Mouse (Mus musculus): ENCODE results near the gene Pet117. TPM values are rescaled to one million over a fixed set of nuclear protein-coding genes. Genes with fewer than 3 reads are reported as not detected.
A peak's percentile ranks its signal among the peaks of the same experiment; 100 is the strongest.

Pet117 gene
- polyA plus RNA-seq, 1 experiment from 2014 or later, result not detected

DNA sequence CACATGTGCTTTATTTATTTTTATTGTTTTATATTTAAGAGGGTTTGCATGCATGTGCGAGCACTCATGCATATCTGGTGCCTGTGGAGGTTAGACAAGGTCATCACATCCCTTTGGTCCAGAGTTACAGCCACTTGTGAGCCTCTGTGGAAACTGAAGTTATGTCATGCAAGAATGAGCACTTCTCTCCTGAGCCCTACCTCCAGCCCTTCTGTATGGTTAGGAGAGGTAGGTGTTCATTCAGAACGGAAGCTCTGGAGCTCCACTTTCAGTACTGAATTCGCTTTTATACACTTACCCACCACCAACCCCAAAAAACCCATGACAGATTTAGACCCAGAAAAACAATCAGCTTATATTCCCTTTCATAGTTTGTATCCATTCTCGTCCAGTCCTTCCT is 2.8 kb downstream of the Pet117 start:
- WGBS, result 88% methylated on average over 4 of the region's 4 CpGs
- no peak for ATAC-seq (ENCODE audit: low FRiP score)
- no peak overlapping the region for H3K4me2 ChIP-seq

DNA sequence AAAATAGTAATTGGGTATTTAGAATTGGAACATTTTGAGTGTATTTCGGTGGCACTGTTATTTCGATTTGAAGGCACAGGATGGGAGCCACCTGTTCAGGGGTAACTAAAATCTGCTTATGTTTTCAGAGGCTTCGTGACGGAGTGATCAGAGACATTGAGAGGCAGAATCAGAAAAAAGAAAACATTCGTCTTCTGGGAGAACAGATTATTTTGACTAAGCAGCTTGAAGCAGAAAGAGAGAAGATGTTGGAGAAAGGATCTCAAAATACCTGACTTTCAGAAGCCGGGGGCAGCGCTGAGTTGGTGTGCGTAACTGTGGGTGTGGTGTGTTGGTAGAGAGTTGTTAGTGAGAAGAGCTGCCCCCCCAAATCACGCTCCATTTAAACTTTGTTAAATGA is 4.3 kb downstream of the Pet117 start:
- 92% methylated on average over 9 of the region's 9 CpGs for WGBS
- Histone ChIP-seq H3K27ac (ENCODE audit: low read depth, low read length) (no peak overlapping the region), H3K36me3 (ENCODE audit: control insufficient read depth, insufficient read depth, low read length) (peaks cover 14% of the 10 kb centered on the region), H3K4me1 (ENCODE audit: control insufficient read depth, insufficient read depth, low read length) (peaks cover 4% of the 10 kb centered on the region; the same call in 1 of the 2 replicates), H3K9me3 (ENCODE audit: control insufficient read depth, low read length) (no peaks in the 10 kb centered on the region), H3K9ac (ENCODE audit: low read length) (no peak overlapping the region), H3K4me3 (ENCODE audit: low read depth, low read length) (no peak overlapping the region), H3K4me2 (no peak overlapping the region), H3K27me3 (ENCODE audit: control insufficient read depth, insufficient read depth, low read length) (no peaks in the 10 kb centered on the region)
- DNase-seq (ENCODE audit: low spot score, missing footprints) (no peak), ATAC-seq (ENCODE audit: low FRiP score) (no peak)

More for the DNA sequence above, 2.8 kb downstream of the Pet117 start:
- no peak for DNase-seq (ENCODE audit: low spot score, missing footprints)
- Histone ChIP-seq H3K27me3 (ENCODE audit: control insufficient read depth, insufficient read depth, low read length) (no peaks in the 10 kb centered on the region), H3K4me1 (ENCODE audit: control insufficient read depth, insufficient read depth, low read length) (peaks cover 4% of the 10 kb centered on the region; the same call in 1 of the 2 replicates), H3K9ac (ENCODE audit: low read length) (no peak overlapping the region), H3K4me3 (ENCODE audit: low read depth, low read length) (no peak overlapping the region), H3K36me3 (ENCODE audit: control insufficient read depth, insufficient read depth, low read length) (peaks cover 10% of the 10 kb centered on the region), H3K27ac (ENCODE audit: low read depth, low read length) (no peak overlapping the region), H3K9me3 (ENCODE audit: control insufficient read depth, low read length) (no peaks in the 10 kb centered on the region)

DNA sequence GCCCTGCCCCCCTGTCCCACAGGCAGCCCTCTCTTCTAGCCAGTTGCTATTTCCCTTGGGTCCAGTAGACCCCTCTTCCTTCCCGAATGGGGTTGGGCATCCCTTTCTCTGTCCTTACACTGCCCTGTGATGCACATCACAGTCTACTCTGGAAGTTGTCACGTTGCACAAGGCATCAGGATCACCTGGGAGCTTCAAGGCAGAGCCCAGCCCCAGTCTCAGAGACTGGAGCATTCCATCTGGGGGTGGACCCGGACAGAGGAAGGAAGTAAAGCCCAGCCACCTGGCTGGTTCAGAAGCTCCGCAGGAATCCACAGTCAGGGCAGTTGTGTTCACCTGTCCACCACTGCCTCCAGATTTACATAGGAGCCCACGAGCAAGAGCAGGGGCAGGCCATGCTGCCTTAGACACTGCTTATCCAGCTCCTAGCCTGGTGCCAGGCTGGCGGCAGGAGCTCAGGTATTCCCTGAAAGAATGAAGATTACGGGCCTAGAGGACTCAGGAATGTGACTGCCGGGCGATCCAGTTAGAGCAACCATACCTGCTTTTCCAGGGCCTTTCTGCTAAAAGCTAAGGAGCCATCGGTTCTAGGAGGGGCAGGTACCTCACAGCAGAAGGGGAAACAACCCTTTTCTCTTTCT is 6.4 kb downstream of the Pet117 start:
- DNase-seq (ENCODE audit: low spot score, missing footprints), result no peak
- no peaks in the 10 kb centered on the region for H3K27me3 ChIP-seq (ENCODE audit: control insufficient read depth, insufficient read depth, low read length)
- H3K4me2 ChIP-seq, result no peak overlapping the region
- H3K4me1 ChIP-seq (ENCODE audit: control insufficient read depth, insufficient read depth, low read length), result peaks cover under 1% of the 10 kb centered on the region; the same call in 1 of the 2 replicates
- no peak overlapping the region for H3K9ac ChIP-seq (ENCODE audit: low read length)
- WGBS, result 92% methylated on average over 10 of the region's 10 CpGs
- peaks cover 20% of the 10 kb centered on the region for H3K36me3 ChIP-seq (ENCODE audit: control insufficient read depth, insufficient read depth, low read length)
- H3K9me3 ChIP-seq (ENCODE audit: control insufficient read depth, low read length), result no peaks in the 10 kb centered on the region
- H3K27ac ChIP-seq (ENCODE audit: low read depth, low read length), result no peak overlapping the region
- no peak overlapping the region for H3K4me3 ChIP-seq (ENCODE audit: low read depth, low read length)
- no peak for ATAC-seq (ENCODE audit: low FRiP score)

DNA sequence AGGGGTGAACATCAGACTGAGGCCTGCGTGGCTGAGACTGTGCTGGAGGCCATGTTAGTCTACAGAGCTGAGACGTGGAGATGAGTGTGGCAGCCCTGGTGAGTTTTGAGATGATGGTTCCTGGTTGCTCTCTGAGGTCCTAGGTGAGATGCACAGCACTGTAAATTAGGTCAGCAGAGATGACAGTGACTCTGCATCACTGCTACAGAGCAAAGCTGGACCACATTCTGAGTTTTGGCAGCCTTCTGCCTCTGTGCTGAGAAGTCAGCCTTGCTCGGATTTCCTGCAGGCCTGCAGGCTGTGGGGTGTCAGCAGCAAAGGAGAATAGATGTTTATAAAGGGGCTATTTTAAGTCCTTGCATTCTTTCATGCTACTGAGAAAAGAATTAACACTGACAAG is 12.5 kb downstream of the Pet117 start:
- ATAC-seq (ENCODE audit: low FRiP score), result no peak
- H3K4me2 ChIP-seq, result no peak overlapping the region
- peaks cover 27% of the 10 kb centered on the region for H3K36me3 ChIP-seq (ENCODE audit: control insufficient read depth, insufficient read depth, low read length)
- H3K4me1 ChIP-seq (ENCODE audit: control insufficient read depth, insufficient read depth, low read length), result no peaks in the 10 kb centered on the region
- H3K27ac ChIP-seq (ENCODE audit: low read depth, low read length), result no peak overlapping the region
- no peaks in the 10 kb centered on the region for H3K9me3 ChIP-seq (ENCODE audit: control insufficient read depth, low read length)
- no peaks in the 10 kb centered on the region for H3K27me3 ChIP-seq (ENCODE audit: control insufficient read depth, insufficient read depth, low read length)
- H3K4me3 ChIP-seq (ENCODE audit: low read depth, low read length), result no peak overlapping the region
- H3K9ac ChIP-seq (ENCODE audit: low read length), result no peak overlapping the region
- DNase-seq (ENCODE audit: low spot score, missing footprints), result peak; percentile 65
- 94% methylated on average over 3 of the region's 3 CpGs for WGBS

DNA sequence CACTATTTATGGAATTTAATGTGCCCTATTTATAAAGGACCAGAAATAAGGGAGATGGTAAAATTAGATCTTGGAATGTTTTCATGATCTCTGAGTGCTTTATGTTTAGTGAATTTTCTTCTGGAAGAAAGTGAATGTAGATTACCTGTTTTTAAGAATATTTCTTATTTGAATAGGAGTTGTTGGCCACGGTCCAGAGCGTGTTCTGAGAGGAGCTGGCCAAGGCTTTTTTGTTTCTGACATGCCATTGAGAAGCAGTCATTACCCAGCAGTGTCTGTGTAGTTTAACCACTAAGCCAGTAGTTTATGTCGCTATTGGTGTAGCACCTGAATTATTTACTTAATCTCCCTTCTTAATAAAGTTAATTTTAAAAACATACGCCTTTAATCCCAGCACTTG is 12.9 kb downstream of the Pet117 start:
- Histone ChIP-seq H3K4me3 (ENCODE audit: low read depth, low read length) (no peak overlapping the region), H3K4me1 (ENCODE audit: control insufficient read depth, insufficient read depth, low read length) (no peaks in the 10 kb centered on the region), H3K27ac (ENCODE audit: low read depth, low read length) (no peak overlapping the region), H3K9me3 (ENCODE audit: control insufficient read depth, low read length) (no peaks in the 10 kb centered on the region), H3K4me2 (no peak overlapping the region), H3K9ac (ENCODE audit: low read length) (no peak overlapping the region), H3K36me3 (ENCODE audit: control insufficient read depth, insufficient read depth, low read length) (peaks cover 27% of the 10 kb centered on the region), H3K27me3 (ENCODE audit: control insufficient read depth, insufficient read depth, low read length) (no peaks in the 10 kb centered on the region)
- DNase-seq (ENCODE audit: low spot score, missing footprints) (no peak), ATAC-seq (ENCODE audit: low FRiP score) (no peak)
- 95% methylated on average over 4 of the region's 4 CpGs for WGBS

DNA sequence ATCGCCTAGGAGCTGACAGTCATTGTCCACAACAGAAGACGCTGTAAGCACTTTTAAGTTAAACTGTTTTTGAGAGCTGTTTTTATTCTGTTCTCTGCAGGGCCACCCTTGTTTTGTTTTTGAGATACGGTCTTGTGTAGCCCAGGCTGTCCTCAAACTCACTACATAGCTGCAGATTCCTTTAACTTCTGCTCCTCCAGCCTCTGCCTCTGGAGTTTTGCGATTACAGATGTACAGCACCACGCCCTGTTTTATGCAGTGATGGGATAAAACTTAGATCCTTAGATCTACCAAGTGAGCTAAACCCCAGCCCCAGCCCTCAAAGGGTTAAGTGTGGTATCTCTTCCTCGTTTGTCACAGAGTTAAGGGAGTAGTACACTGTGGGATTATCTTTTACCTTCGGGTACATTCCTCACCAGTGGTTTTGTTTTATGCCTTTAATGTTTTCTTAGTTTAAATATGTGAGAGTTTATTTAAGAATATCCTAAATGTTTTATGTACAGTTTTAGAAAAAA is 13.9 kb downstream of the Pet117 start:
- no peak overlapping the region for H3K4me2 ChIP-seq
- peaks cover 23% of the 10 kb centered on the region; the same call in 1 of the 2 replicates for H3K36me3 ChIP-seq (ENCODE audit: control insufficient read depth, insufficient read depth, low read length)
- H3K4me1 ChIP-seq (ENCODE audit: control insufficient read depth, insufficient read depth, low read length), result no peaks in the 10 kb centered on the region
- H3K4me3 ChIP-seq (ENCODE audit: low read depth, low read length), result no peak overlapping the region
- ATAC-seq (ENCODE audit: low FRiP score), result no peak
- no peaks in the 10 kb centered on the region for H3K27me3 ChIP-seq (ENCODE audit: control insufficient read depth, insufficient read depth, low read length)
- no peak overlapping the region for H3K9ac ChIP-seq (ENCODE audit: low read length)
- H3K27ac ChIP-seq (ENCODE audit: low read depth, low read length), result no peak overlapping the region
- 89% methylated on average over 7 of the region's 7 CpGs for WGBS
- DNase-seq (ENCODE audit: low spot score, missing footprints), result no peak
- no peaks in the 10 kb centered on the region for H3K9me3 ChIP-seq (ENCODE audit: control insufficient read depth, low read length)

DNA sequence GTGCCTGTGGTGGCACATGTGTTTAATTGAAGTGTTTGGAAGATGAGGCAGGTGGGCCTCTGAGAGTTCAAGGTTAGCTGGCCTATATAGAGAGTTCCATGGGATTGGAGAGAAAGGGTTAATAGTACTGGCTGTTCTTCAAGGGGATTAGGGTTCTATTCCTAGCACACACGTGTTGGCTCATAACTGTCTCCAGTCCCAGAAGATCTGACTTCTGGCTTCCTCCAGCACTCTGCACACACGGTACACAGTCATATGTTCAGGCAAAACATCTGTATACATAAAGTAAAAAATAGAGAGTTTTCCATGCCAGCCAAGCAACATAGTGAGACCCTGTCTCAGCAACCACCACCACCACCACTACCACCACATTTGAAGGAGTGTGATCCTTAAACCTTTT is 17.5 kb downstream of the Pet117 start:
- 63% methylated on average over 2 of the region's 2 CpGs for WGBS
- no peak for ATAC-seq (ENCODE audit: low FRiP score)
- Histone ChIP-seq H3K9ac (ENCODE audit: low read length) (no peak overlapping the region), H3K27me3 (ENCODE audit: control insufficient read depth, insufficient read depth, low read length) (no peaks in the 10 kb centered on the region), H3K4me1 (ENCODE audit: control insufficient read depth, insufficient read depth, low read length) (no peaks in the 10 kb centered on the region), H3K4me3 (ENCODE audit: low read depth, low read length) (no peak overlapping the region), H3K27ac (ENCODE audit: low read depth, low read length) (no peak overlapping the region), H3K4me2 (no peak overlapping the region), H3K36me3 (ENCODE audit: control insufficient read depth, insufficient read depth, low read length) (peaks cover 33% of the 10 kb centered on the region), H3K9me3 (ENCODE audit: control insufficient read depth, low read length) (no peaks in the 10 kb centered on the region)
- DNase-seq (ENCODE audit: low spot score, missing footprints), result no peak

DNA sequence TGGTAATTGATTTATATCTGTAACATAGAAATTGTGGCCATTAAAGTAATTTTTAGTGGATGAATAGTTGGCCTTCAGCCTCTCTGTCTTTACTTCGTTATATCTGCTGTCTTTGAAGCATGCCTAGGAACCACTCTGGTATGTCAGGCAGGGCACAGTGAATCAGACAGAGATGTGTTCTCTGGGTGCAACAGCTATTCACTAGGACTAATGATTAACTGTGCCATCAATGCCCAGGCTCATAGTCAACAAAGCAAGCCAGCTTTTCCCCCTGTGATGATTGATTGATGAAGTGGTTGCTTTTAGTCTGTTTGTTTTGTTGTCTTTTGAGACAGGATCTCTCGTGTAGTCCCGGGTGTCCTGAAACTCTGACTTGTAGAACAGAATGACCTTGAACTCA is 19.6 kb downstream of the Pet117 start:
- ATAC-seq (ENCODE audit: low FRiP score) (no peak), DNase-seq (ENCODE audit: low spot score, missing footprints) (no peak)
- Histone ChIP-seq H3K4me1 (ENCODE audit: control insufficient read depth, insufficient read depth, low read length) (no peaks in the 10 kb centered on the region), H3K9me3 (ENCODE audit: control insufficient read depth, low read length) (no peaks in the 10 kb centered on the region), H3K9ac (ENCODE audit: low read length) (no peak overlapping the region), H3K4me2 (no peak overlapping the region), H3K36me3 (ENCODE audit: control insufficient read depth, insufficient read depth, low read length) (peaks cover 28% of the 10 kb centered on the region), H3K27ac (ENCODE audit: low read depth, low read length) (no peak overlapping the region), H3K4me3 (ENCODE audit: low read depth, low read length) (no peak overlapping the region), H3K27me3 (ENCODE audit: control insufficient read depth, insufficient read depth, low read length) (no peaks in the 10 kb centered on the region)
- 98% methylated on average over 3 of the region's 3 CpGs for WGBS

DNA sequence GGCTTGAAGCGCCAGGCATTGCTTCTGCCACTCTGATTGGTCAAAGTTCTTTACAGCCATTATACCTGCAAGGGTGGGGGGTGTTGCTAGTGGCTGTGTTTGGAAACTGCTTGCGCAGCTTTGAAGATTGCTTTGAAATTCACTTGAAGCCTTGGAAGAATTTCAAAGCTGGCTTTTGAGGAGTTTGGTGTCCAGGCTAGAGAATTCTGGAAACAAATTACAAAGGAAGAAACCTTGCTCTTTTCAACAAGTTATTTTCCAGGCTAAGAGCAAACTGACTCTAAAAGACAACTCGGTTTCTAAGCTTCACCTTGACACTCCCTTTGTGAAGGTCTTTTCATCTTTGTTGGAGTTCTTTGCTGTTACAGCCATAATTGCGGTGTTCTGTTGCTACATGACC is 30.7 kb downstream of the Pet117 start:
- DNase-seq (ENCODE audit: low spot score, missing footprints) (no peak), ATAC-seq (ENCODE audit: low FRiP score) (no peak)
- WGBS, result 92% methylated on average over 4 of the region's 4 CpGs
- no peak overlapping the region for H3K27ac ChIP-seq (ENCODE audit: low read depth, low read length)
- H3K9ac ChIP-seq (ENCODE audit: low read length), result no peak overlapping the region
- no peaks in the 10 kb centered on the region for H3K27me3 ChIP-seq (ENCODE audit: control insufficient read depth, insufficient read depth, low read length)
- H3K4me1 ChIP-seq (ENCODE audit: control insufficient read depth, insufficient read depth, low read length), result no peaks in the 10 kb centered on the region
- no peak overlapping the region for H3K4me3 ChIP-seq (ENCODE audit: low read depth, low read length)
- peaks cover 10% of the 10 kb centered on the region for H3K36me3 ChIP-seq (ENCODE audit: control insufficient read depth, insufficient read depth, low read length)
- H3K4me2 ChIP-seq, result no peak overlapping the region
- H3K9me3 ChIP-seq (ENCODE audit: control insufficient read depth, low read length), result no peaks in the 10 kb centered on the region
